Mouse (Mus musculus) left cerebral cortex, postnatal 25 days (tissue): ENCODE measurements at regions not wholly inside any gene's neighbourhood (a gene's known extent, or its start where the extent isn't known, plus 50 kb on each side); places are given as distances from the start of the nearest gene placed in this dataset.

Source experiments
- DNase-seq, 2 experiments: peaks; one replicate each; pipeline ENCODE4 v3.0.0; 2022; ENCODE audit warnings: low spot score in 2 of 2, mixed read lengths in 1 of 2
- intact Hi-C: fragments of 180-260 bp; cut with DNase I; formaldehyde crosslinking; loops from one replicate; pipeline ENCODE4 v1.15.1; 2025

DNA sequence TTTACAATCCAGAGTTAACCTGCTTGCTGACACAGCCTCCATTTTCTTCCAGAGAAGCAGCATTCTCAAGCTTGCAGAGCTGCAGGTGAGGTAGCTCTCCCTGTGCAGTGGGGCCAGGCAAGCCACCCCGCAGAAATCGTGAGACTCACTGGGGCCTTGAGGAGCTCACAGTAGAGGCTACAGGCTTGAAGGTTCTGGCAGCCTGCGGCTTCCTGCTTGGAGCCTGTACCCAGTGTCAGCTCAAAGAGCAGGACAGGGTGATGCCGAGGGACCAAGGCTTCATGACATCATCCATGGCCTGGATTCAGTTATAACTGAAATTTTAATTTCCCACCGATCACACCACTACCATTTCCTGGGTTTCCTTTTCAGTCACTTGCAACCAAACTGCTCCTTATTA, 417.5 kb downstream of the Ate1 start:
- intact Hi-C loops: no loop called here
- DNase-seq: no peak

GRCm38 (mm10) chr7:130106961-130107360, 413.2 kb downstream of the Ate1 start:
- intact Hi-C loops: no loop called here
- DNase-seq: no peak

DNA sequence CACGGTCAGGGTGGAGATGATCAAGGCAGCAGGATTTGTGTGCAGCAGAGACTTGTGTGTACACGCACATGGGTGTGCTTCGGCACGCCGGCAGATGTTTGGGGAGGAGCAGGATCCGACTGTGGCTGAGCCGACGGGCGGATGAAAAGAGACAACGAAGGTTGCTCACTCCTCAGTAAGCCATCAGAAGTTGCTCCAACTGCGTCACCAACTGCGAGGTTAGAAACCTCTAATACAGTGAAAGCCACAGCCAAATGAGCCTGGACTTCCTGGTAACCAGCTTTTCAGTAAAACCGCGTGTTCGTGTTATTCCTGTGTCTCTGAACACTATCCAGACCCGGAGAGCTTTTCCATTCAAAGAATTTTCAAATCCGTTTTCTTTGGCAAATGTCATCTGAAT, 411.8 kb downstream of the Ate1 start:
- DNase-seq: no peak
- intact Hi-C loops: no loop called here
